Mouse (Mus musculus): ENCODE measurements around the gene Itga1. TPM values are rescaled to one million over a fixed set of nuclear protein-coding genes. Genes with fewer than 3 reads are reported as not detected.

Itga1 gene
- total RNA-seq, 2 experiments from 2014 or later = 30.2 to 31.9 TPM

Other genes with a start within 250 kb of the Itga1 start
- gene Itga2, start 169.9 kb downstream of the Itga1 start, total RNA-seq (2021) = 1 to 10 TPM; 1.1 to 5.6 TPM
- gene Pelo, start 11.8 kb downstream of the Itga1 start, total RNA-seq (2021) = 10 to 100 TPM; 28.3 to 31.6 TPM
- 10 to 100 TPM in 1 of 2 experiments, 1 to 10 TPM in 1; 9.9 to 12.9 TPM for gene Gm49395, start within 50 bp of the Itga1 start, total RNA-seq (2021)